Mouse (Mus musculus) megakaryocyte progenitor cell, adult 5-6 weeks (primary cell): ENCODE results near the gene Gatb. TPM values are rescaled to one million over a fixed set of nuclear protein-coding genes. Genes with fewer than 3 reads are reported as not detected.
"Not testable (repeated sequence)": the region's sequence is repeated elsewhere in the genome, so short reads cannot be mapped to it uniquely, and the experiment has no call there.

ENCODE experiments used
- ATAC-seq: replicated peaks from 2 replicates; pipeline ENCODE4 v1.8.0; 2016; ENCODE audit warnings: mild to moderate bottlenecking, moderate TSS enrichment, inconsistent platforms; ENCODE audit not compliant: poor library complexity
- total RNA-seq, 2 experiments: library from RNA; stranded (forward) in 1 of 2; stranded (reverse) in 1 of 2; fragments of 157-497, 149-512 nt in 1 of 2; fragments of 200-1000 nt in 1 of 2; gene quantifications; 2 replicates each; pipeline versions ENCODE4 v1.2.3 to v1.2.4; 2015 to 2017

Gatb gene
- total RNA-seq (2015) (7.7 and 9.3 TPM in 2 replicates), total RNA-seq (2017) (12.2 and 14.3 TPM in 2 replicates)

DNA sequence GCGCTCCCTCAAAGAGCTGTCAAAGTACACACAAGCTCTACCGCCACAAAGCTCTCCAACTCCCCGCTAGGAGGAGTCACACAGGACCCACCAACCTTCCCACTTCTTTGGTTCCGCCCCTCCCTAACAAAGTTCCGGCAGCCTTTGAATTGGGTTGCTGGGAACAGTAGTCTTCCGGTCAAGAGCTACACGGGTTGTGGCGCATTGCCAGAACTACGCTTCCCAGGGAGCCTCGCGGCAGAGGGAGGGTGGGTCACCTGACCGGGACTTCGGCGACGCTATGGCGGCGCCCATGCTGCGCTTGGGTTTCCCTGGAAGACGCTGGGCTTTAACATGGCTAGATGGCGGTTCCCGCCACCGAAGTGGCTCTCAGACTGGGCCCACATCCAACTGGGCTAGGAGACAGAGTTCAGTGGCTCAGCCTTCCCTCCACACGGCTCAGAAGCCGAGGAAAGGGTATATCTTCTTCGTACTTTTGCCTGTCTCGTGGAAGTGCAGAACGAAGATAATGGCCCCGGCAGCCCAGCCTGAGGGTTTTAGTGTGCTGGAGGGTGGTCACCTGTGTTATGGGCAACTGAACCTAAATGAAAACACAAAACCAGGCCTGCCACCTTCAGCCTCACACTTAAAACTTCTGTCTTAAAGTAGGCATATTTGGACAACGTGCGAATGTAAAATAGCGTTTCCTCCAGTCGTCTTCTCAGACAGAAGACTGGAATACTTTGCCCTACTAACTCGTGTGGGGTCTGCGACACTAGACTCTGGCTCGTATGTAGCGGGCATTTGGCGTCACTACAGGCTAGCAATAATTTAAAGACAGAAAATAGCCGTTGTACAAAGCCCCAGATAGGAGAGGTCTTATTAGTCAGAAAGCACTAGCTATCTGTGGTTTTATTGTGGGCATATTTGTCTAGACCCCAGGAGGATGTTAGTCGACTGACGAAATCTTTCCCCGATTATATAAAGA lies at the start of gene Gatb:
TSS of gene Gatb (plus strand) at position 256 of the 967 bp plus-strand sequence.
- peak; percentile 97 for ATAC-seq

GRCm38 (mm10) chr3:85530601-85531161 lies 43.2 kb upstream of the Gatb start:
- ATAC-seq: no peak

DNA sequence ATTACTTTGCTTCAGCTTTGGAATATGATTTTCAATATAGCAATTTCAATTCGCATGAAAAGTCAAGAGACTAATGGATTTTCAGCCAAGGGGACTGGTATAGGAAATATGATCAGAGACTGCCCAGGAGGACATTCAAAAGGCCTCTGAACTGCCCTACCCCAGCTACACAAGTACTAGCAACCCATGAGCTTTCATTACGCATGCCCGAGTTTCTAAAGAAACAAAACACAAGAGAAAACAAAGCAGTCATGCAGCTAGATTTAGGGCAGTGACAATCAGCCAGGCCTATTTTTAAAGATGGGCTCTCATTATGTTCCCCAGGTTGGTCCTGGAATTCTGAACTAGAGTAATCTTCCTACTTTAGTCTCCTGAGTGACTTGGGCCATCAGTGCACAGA lies 41.5 kb upstream of the Gatb start:
- no peak for ATAC-seq

GRCm38 (mm10) chr3:85535042-85535441 lies 38.9 kb upstream of the Gatb start:
- no peak for ATAC-seq

GRCm38 (mm10) chr3:85535621-85536520 lies 38.0 kb upstream of the Gatb start:
- no peak for ATAC-seq

DNA sequence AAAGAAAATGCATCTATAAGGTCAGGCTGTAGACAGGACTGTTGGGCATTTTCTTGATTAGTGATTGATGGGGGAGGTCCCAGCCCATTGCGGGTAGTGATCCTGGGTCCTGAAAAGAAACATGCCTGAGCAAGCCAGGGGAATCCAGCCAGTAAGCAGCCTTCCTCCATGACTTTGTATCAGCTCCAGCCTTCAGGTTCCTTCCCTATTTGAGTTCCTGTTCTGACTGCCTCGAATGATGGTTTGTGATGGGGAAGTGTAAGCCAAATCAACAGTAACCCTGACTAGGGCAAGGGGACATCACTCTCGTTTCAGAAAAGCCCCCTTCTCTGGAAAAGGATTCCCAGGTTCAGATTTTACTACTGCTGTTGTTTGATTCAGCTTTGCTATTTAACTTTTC lies 31.2 kb upstream of the Gatb start:
- peak; percentile 80 for ATAC-seq

GRCm38 (mm10) chr3:85543652-85544051 lies 30.3 kb upstream of the Gatb start:
- ATAC-seq: peak; percentile 44; the same call in 1 of the 2 replicates

GRCm38 (mm10) chr3:85550312-85550711 lies 23.6 kb upstream of the Gatb start:
- no peak for ATAC-seq

GRCm38 (mm10) chr3:85551352-85551751 lies 22.6 kb upstream of the Gatb start:
- ATAC-seq: no peak

DNA sequence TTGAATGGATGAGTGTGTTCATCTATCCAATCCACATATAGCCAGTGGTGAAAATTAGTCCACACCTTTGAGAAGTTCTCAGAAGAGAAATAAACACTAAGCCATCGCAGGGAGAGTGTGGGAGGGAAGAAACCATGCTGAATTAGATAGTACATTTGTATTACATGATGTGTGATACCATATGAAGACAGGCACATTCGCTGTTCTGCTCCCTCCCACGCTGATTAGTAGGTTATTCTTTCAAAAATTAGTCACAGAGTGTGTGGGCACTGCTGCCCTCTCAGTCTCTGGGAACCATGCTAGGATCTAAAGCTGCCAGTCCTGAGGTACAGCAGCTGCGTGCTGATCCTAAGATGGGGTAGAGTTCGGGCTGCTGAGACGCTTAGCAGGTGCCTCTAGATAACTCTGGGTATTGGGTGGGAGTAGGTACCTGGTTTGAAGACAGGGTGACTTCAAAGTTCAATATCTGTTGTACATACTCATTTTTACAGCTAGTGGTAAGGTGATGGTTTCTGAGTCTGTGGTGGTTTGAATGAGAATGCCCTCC lies 20.1 kb upstream of the Gatb start:
- ATAC-seq: no peak

- no peak for ATAC-seq
Observed at GRCm38 (mm10) chr3:85564603-85565002, 9.3 kb upstream of the Gatb start.

DNA sequence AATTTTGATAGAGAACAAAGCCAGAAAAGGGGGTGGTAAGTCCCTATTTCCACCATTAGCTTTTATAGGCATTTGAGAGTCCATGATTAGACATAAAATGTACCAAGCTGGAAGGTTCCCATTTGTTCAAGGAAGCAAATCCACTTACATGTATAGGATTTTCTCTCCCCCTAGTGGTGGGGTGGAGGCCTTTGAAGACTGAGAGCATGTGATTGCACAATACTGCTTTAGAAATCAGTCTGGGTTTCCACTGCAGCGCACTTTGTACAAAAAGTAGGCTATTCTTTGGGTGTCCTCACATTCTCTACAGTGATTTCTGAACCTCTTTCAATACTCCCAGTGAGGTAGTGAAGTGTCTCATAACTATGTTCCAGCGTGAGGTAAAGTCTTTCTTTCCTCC lies 2.6 kb upstream of the Gatb start:
- ATAC-seq: peak; percentile 65

GRCm38 (mm10) chr3:85572502-85572901 lies 1.4 kb upstream of the Gatb start:
- ATAC-seq: not testable (repeated sequence)

GRCm38 (mm10) chr3:85573216-85573863 lies 579 bp upstream of the Gatb start:
- ATAC-seq: no peak

DNA sequence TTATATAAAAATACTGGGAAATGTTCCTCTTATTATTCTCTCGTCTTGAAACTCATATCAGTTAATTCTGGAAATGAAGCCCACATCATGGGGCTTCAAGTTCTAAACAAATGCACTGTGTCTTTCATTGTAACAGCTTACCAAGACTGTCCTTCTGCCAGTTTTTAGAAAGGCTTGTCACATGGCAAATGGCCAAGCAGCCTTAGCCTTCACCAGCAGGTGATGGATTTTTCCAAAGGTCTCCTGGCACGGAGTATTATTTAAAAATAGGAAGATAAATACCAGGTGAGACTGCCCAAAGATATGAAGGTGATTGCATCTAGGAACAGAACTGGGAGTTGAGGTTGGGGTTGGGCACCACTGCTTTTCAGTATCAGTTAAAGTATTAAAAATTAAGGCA lies 8.8 kb downstream of the Gatb start:
- ATAC-seq: no peak

DNA sequence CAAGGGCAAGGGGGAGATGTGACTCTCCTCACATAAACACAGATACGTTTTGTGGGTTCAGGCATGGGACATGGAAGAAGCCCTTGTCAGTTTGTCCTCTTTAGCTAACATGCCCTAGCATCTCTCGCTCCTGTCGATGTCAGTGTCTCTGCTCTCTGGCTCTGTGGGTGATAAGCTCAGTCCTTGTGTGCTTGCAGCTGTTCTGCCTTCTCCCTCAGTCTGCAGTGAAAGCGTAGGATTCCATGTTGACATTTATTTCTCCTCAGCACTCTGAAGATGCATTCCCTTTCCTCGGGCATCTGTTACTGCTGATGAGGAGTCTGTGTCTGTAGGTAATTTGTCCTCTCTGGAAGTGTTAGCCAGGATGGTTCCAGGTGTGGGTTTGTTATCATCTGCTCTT lies 9.3 kb downstream of the Gatb start:
- ATAC-seq: no peak

DNA sequence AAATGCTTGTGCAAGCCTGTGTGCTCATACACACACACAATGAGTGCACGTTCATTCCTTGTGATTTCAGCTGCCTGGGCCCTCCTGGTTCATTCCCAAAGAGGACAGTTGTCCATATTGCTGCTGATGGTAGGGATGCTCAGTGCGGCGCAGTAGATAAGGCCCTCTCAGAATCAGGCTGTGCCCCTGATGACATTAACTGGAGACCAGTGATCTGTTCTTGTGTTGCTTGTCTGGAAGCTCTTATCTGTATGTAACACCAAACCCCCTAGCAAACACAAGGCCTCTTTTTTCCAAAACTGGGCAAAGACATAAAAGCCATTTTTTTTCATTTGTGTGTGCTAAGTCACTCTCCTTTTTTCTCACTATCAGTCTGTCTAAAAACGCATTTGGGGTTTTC lies 11.0 kb downstream of the Gatb start:
- ATAC-seq: peak; percentile 87

GRCm38 (mm10) chr3:85588701-85589100 lies 14.8 kb downstream of the Gatb start:
- peak; percentile 48; the same call in 1 of the 2 replicates for ATAC-seq

GRCm38 (mm10) chr3:85590090-85590754 lies 16.3 kb downstream of the Gatb start:
- no peak for ATAC-seq

DNA sequence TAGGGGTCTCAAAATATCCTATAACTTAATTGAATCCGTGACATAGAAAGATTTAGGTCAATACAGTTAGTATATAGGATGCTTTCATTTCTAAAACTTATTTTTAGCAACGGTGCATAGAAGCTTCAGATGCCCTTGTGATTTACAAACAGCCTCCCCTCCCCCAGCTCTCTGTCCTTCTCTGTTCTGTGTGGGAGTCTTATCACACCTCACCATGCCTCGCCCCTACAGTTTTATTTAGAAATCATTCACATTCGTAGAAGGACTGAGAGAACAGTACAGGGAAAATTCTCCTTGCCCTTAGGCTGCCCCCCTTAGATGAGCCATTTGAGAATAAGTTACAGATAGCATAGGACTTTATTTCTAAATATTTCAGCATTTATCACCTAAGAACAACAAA lies 18.1 kb downstream of the Gatb start:
- ATAC-seq: peak; percentile 81
